In genomic region chr13:95443376-95444233, GRCm38 (mm10) we compare ENCODE assay signal across 9 mouse cellular contexts. TPM values are rescaled to one million over a fixed set of nuclear protein-coding genes. Genes with fewer than 3 reads are reported as not detected.
A peak's percentile ranks its signal among the peaks of the same experiment; 100 is the strongest.
DNase-seq lines count a peak whose midpoint lies in the region; ATAC-seq and TF ChIP-seq lines count a peak whose summit lies in the region.
"Had no signal": no experiment of that assay in that cellular context is flagged by ENCODE, and none has a peak within 500 bp of the region (broad histone marks: within the 10 kb centered on the region; RNA-seq: fewer than 3 reads in every experiment).

No protein-coding gene starts in this region.

- peaks cover 5% of the 10 kb centered on the region; the same call in 1 of the 2 replicates for H3K4me1 ChIP-seq in lung, embryonic 16.5 days (replicated peaks; ENCODE audit: control insufficient read depth, insufficient read depth, low read length)
- no peaks in the 10 kb centered on the region; the same call in 1 of the 2 replicates for H3K4me1 ChIP-seq in lung, adult 2 months (ENCODE audit: control insufficient read depth, insufficient read depth, low read length)
- H3K4me1 ChIP-seq in embryonic facial prominence, embryonic 10.5 days = peaks cover 18% of the 10 kb centered on the region
- H3K4me1 ChIP-seq in hindbrain, embryonic 12.5 days = peaks cover 17% of the 10 kb centered on the region
- no peaks in the 10 kb centered on the region for H3K4me1 ChIP-seq in cerebellum, adult 2 months (ENCODE audit: control insufficient read depth, insufficient read depth, low read length)

- peak overlapping the region; percentile 64 for H3K4me2 ChIP-seq in lung, embryonic 16.5 days (ENCODE audit: low read depth, low read length)
- H3K4me2 ChIP-seq in hindbrain, embryonic 12.5 days (replicated peaks) = peak overlapping the region; percentile 78

- peak overlapping the region; percentile 43 for H3K4me3 ChIP-seq in lung, embryonic 16.5 days (ENCODE audit: low read length)
- no peak overlapping the region for H3K4me3 ChIP-seq in lung, adult 2 months (replicated peaks; ENCODE audit: extremely low read depth, low read depth, low read length)
- peak overlapping the region; percentile 62 for H3K4me3 ChIP-seq in embryonic facial prominence, embryonic 10.5 days
- H3K4me3 ChIP-seq in hindbrain, embryonic 12.5 days = peak overlapping the region; percentile 38
- H3K4me3 ChIP-seq in cerebellum, adult 2 months (replicated peaks; ENCODE audit: insufficient read depth, low read depth, low read length) = no peak overlapping the region
- H3K4me3 ChIP-seq: erythroblast, embryonic 14.5 days had no signal

- no peak for TF ChIP-seq POLR2A in lung, adult 2 months (IDR thresholded peaks at IDR 0.05; ENCODE audit: borderline replicate concordance, extremely low read depth, low read depth, low read length)
- TF ChIP-seq POLR2A in cerebellum, adult 2 months (IDR thresholded peaks at IDR 0.05; ENCODE audit: borderline replicate concordance, insufficient read depth, low read length) = no peak

- under 1% methylated on average over 42 of the region's 46 CpGs for WGBS in lung, embryonic 16.5 days
- 3% methylated on average over 46 of the region's 46 CpGs for WGBS in lung, adult 2 months
- 1% methylated on average over 46 of the region's 46 CpGs for WGBS in embryonic facial prominence, embryonic 10.5 days
- WGBS in hindbrain, embryonic 12.5 days = 2% methylated on average over 46 of the region's 46 CpGs
- under 1% methylated on average over 46 of the region's 46 CpGs for WGBS in cerebellum, adult 2 months

- H3K27me3 ChIP-seq in lung, embryonic 16.5 days (ENCODE audit: control insufficient read depth, insufficient read depth, low read depth, low read length) = peaks cover 24% of the 10 kb centered on the region
- H3K27me3 ChIP-seq in embryonic facial prominence, embryonic 10.5 days (replicated peaks; ENCODE audit: low read depth, poor library complexity, severe bottlenecking) = peaks cover 52% of the 10 kb centered on the region
- peaks cover 38% of the 10 kb centered on the region for H3K27me3 ChIP-seq in hindbrain, embryonic 12.5 days
- H3K27me3 ChIP-seq in cerebellum, adult 2 months (ENCODE audit: control insufficient read depth, insufficient read depth, low read length) = no peaks in the 10 kb centered on the region; the same call in 1 of the 2 replicates

- no peak for DNase-seq in lung, adult 2 months
- peak; percentile 69 for DNase-seq in embryonic facial prominence, embryonic 10.5 days (ENCODE audit: low spot score)
- DNase-seq in mesoderm, embryonic 11.5 days (ENCODE audit: low read depth, low spot score) = peak; percentile 51
- DNase-seq in yolk sac, embryonic 10.5 days (ENCODE audit: low spot score) = peak; percentile 6
- no peak for DNase-seq in left cerebral cortex, adult 8-10 months (ENCODE audit: low spot score in 2 of 2)
- no peak for DNase-seq in cerebellum, adult 2 months

- 0 out of 2 replicates have a peak overlapping the region, but pooled peaks have one; percentile 11 for H3K9ac ChIP-seq in lung, embryonic 16.5 days (ENCODE audit: low read length)
- peak overlapping the region; percentile 48 for H3K9ac ChIP-seq in hindbrain, embryonic 12.5 days

- peak; percentile 69 for ATAC-seq in lung, embryonic 16.5 days (ENCODE audit: low read depth)
- ATAC-seq in hindbrain, embryonic 12.5 days (ENCODE audit: low FRiP score) = peak; percentile 58

- no peaks in the 10 kb centered on the region for H3K36me3 ChIP-seq in lung, embryonic 16.5 days (ENCODE audit: control insufficient read depth, insufficient read depth, low read length)
- no peaks in the 10 kb centered on the region for H3K36me3 ChIP-seq in embryonic facial prominence, embryonic 10.5 days (replicated peaks)
- H3K36me3 ChIP-seq in hindbrain, embryonic 12.5 days = no peaks in the 10 kb centered on the region

- no peak for TF ChIP-seq CTCF in lung, adult 2 months (IDR thresholded peaks at IDR 0.05; ENCODE audit: insufficient read depth, low read length)
- no peak for TF ChIP-seq CTCF in cerebellum, adult 2 months (IDR thresholded peaks at IDR 0.05; ENCODE audit: borderline replicate concordance, insufficient read depth, low read depth, low read length)

- H3K9me3 ChIP-seq in lung, embryonic 16.5 days (ENCODE audit: control insufficient read depth, low read length) = no peaks in the 10 kb centered on the region
- no peaks in the 10 kb centered on the region for H3K9me3 ChIP-seq in embryonic facial prominence, embryonic 10.5 days
- no peaks in the 10 kb centered on the region for H3K9me3 ChIP-seq in hindbrain, embryonic 12.5 days (replicated peaks)

- no peak overlapping the region for H3K27ac ChIP-seq in lung, embryonic 16.5 days (ENCODE audit: low read length)
- H3K27ac ChIP-seq in embryonic facial prominence, embryonic 10.5 days (replicated peaks) = peak overlapping the region; percentile 51; the same call in 1 of the 2 replicates
- H3K27ac ChIP-seq in hindbrain, embryonic 12.5 days = no peak overlapping the region
- no peak overlapping the region for H3K27ac ChIP-seq in cerebellum, adult 2 months (ENCODE audit: insufficient read depth, low read length)

RNA-seq across cellular contexts. Expression of gene Crhbp, which starts 1.1 kb away (rescaled TPM):
- polyA plus RNA-seq in lung, embryonic 16.5 days (2015; fragmentation: Nextera tagmentation; extraction: Ambion mirVana) = 0.18 TPM in 1 of 2 replicates, not detected in the other
- not detected in 2 replicates for polyA plus RNA-seq in lung, adult 2 months (2012; rRNA removed)
- polyA plus RNA-seq in embryonic facial prominence, embryonic 10.5 days (2016; fragmentation: Nextera tagmentation; extraction: Ambion mirVana) = 0.80 and 1.4 TPM in 2 replicates
- 3.8 and 6.2 TPM in 2 replicates for polyA plus RNA-seq in hindbrain, embryonic 12.5 days (2016; fragmentation: Nextera tagmentation; extraction: Ambion mirVana)
- total RNA-seq in left cerebral cortex, adult 8-10 months (2022) = 10 to 100 TPM; 18.4 to 24.3 (median 20.9) TPM
- polyA plus RNA-seq in cerebellum, adult 2 months (2012; rRNA removed) = 4.1 and 5.3 TPM in 2 replicates
- polyA plus RNA-seq: erythroblast, embryonic 14.5 days had no signal

RNA-seq across cellular contexts. Expression of gene S100z, which starts 34.9 kb away (rescaled TPM):
- polyA plus RNA-seq in lung, embryonic 16.5 days (2015; fragmentation: Nextera tagmentation; extraction: Ambion mirVana) = not detected in 2 replicates
- polyA plus RNA-seq in lung, adult 2 months (2012; rRNA removed) = 0.49 TPM in 1 of 2 replicates, not detected in the other
- polyA plus RNA-seq in embryonic facial prominence, embryonic 10.5 days (2016; fragmentation: Nextera tagmentation; extraction: Ambion mirVana) = 0.60 TPM in 1 of 2 replicates, not detected in the other
- not detected in 2 replicates for polyA plus RNA-seq in hindbrain, embryonic 12.5 days (2016; fragmentation: Nextera tagmentation; extraction: Ambion mirVana)
- total RNA-seq in left cerebral cortex, adult 8-10 months (2022) = not detected
- not detected in 2 replicates for polyA plus RNA-seq in cerebellum, adult 2 months (2012; rRNA removed)
- polyA plus RNA-seq: erythroblast, embryonic 14.5 days had no signal

Comparison
In these comparisons a context has a peak if more than half of its experiments do, and no peak if none do; other contexts are left out.
1. H3K4me3 ChIP-seq: peak in lung, embryonic 16.5 days (single experiment), embryonic facial prominence, embryonic 10.5 days (single experiment) and hindbrain, embryonic 12.5 days (single experiment); none in lung, adult 2 months (single experiment) and cerebellum, adult 2 months (single experiment).
2. DNase-seq: peak in embryonic facial prominence, embryonic 10.5 days (single experiment), mesoderm, embryonic 11.5 days (single experiment) and yolk sac, embryonic 10.5 days (single experiment); none in lung, adult 2 months (single experiment), left cerebral cortex, adult 8-10 months (0 of 2) and cerebellum, adult 2 months (0 of 2).